Mouse (Mus musculus): ENCODE results near the gene Mybph. TPM values are rescaled to one million over a fixed set of nuclear protein-coding genes. Genes with fewer than 3 reads are reported as not detected.
"Not testable (repeated sequence)": the region's sequence is repeated elsewhere in the genome, so short reads cannot be mapped to it uniquely, and the experiment has no call there.

Gene Mybph
- polyA plus RNA-seq, 1 experiment from 2014 or later = 0.54 TPM

DNA sequence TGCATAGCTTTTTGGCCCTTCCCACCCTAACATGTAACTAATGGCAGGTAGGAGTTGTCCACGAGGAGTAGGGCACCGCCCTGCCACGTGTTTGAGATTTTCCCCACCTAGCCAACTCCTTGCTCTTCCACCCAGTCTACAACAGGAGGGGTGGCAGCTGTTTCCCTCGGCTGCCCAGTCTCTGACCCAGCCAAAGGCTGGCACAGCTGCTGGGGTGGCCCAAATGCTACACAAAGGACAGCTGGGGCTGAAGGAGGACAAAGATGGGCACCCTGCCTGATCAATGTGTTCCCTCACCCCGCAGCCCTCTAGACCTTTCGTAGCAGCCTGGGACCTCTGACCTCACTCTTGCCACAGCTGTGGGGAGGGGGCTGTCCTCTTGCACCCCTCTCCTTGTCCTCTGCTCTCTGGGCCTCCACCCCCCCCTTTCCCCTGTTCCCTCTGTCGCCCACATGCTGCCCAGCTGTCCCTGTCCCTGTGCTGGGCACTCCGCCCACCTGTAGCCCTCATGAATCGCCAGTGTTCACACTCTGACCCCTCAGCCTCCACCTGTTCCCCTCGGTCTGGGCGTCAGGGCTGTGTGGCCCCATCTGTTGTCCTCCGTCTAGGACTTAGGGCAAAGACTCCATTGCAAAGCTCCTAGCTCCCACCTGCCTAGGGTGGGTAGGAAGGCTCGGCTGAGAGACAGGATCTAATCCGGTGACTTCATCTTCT lies 51.9 kb downstream of the Mybph start:
- H3K36me3 ChIP-seq = no peaks in the 10 kb centered on the region
- peaks cover 18% of the 10 kb centered on the region for H3K4me1 ChIP-seq (replicated peaks)
- H3K4me2 ChIP-seq = no peak overlapping the region
- no peak for ATAC-seq (ENCODE audit: insufficient number of reproducible peaks, low FRiP score)
- H3K27me3 ChIP-seq (replicated peaks) = 0 out of 2 replicates have a peak, but pooled peaks cover 14% of the 10 kb centered on the region
- no peak overlapping the region for H3K9ac ChIP-seq
- 81% methylated on average over 14 of the region's 14 CpGs for WGBS
- no peak overlapping the region for H3K27ac ChIP-seq (ENCODE audit: poor library complexity, severe bottlenecking)
- no peaks in the 10 kb centered on the region for H3K9me3 ChIP-seq (replicated peaks)
- H3K4me3 ChIP-seq = no peak overlapping the region

DNA sequence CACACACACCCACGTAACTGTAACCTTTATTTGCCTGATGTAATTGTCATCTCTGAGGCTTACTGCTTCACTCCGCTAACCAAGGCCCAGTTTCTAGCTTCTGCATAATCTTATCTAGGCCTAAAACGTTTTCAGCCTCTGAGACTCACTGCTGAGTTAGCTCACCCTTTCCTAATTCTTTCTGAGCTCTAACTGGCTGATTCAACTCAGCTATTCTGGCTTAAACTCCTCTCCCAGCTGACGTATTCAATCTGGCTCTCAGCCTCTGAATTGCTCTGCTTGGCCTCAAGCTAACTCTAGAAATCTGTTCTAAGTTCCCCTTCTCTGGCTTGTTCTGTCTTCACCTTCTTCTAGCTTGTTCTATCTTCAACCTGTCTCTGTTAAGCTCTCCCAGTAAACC lies 53.3 kb downstream of the Mybph start:
- H3K4me3 ChIP-seq = no peak overlapping the region

DNA sequence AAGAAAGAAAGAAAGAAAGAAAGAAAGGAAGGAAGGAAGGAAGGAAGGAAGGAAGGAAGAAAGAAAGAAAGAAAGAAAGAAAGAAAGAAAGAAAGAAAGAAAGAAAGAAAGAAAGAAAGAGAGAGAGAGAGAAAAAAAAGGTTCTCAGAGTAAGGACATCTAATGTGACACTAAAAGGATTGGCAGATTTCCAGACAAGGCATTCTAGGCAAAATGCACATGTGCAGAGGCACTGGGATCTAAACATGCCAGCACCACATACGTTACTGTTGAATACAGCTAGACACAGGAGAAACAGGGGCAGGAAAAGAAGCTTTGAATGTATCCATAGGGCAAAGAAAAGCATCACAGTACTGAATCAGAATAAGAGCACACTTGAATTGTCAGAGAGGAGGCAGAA lies 56.4 kb downstream of the Mybph start:
- H3K36me3 ChIP-seq; H3K9ac ChIP-seq; H3K4me2 ChIP-seq; H3K4me1 ChIP-seq (replicated peaks); ATAC-seq (ENCODE audit: insufficient number of reproducible peaks, low FRiP score); H3K27ac ChIP-seq (ENCODE audit: poor library complexity, severe bottlenecking); H3K4me3 ChIP-seq; H3K9me3 ChIP-seq (replicated peaks); H3K27me3 ChIP-seq (replicated peaks): not testable (repeated sequence)
- WGBS = 71% methylated on average over 1 of the region's 1 CpGs

More for the DNA sequence above, 53.3 kb downstream of the Mybph start:
- 0 out of 2 replicates have a peak, but pooled peaks cover 11% of the 10 kb centered on the region for H3K27me3 ChIP-seq (replicated peaks)
- H3K4me1 ChIP-seq (replicated peaks) = peaks cover 14% of the 10 kb centered on the region
- ATAC-seq (ENCODE audit: insufficient number of reproducible peaks, low FRiP score) = no peak
- 36% methylated on average over 4 of the region's 4 CpGs for WGBS
- H3K9me3 ChIP-seq (replicated peaks) = no peaks in the 10 kb centered on the region
- no peaks in the 10 kb centered on the region for H3K36me3 ChIP-seq
- no peak overlapping the region; the same call in 1 of the 2 replicates for H3K9ac ChIP-seq
- H3K27ac ChIP-seq (ENCODE audit: poor library complexity, severe bottlenecking) = no peak overlapping the region
- no peak overlapping the region for H3K4me2 ChIP-seq

Other genes starting within 250 kb of the Mybph start
- 15.7 and 17.5 TPM in 2 replicates for gene Fmod, start 156.2 kb upstream of the Mybph start, polyA plus RNA-seq (2016; fragmentation: Nextera tagmentation; extraction: Ambion mirVana)
- 37.8 and 40.4 TPM in 2 replicates for gene Btg2, start 114.3 kb upstream of the Mybph start, polyA plus RNA-seq (2016; fragmentation: Nextera tagmentation; extraction: Ambion mirVana)
- gene Chit1, start 82.2 kb upstream of the Mybph start, polyA plus RNA-seq (2016; fragmentation: Nextera tagmentation; extraction: Ambion mirVana) = 0.32 and 0.49 TPM in 2 replicates
- gene Chil1, start 11.3 kb upstream of the Mybph start, polyA plus RNA-seq (2016; fragmentation: Nextera tagmentation; extraction: Ambion mirVana) = 1.2 and 1.3 TPM in 2 replicates
- gene Adora1, start 42.0 kb downstream of the Mybph start, polyA plus RNA-seq (2016; fragmentation: Nextera tagmentation; extraction: Ambion mirVana) = 7.3 and 9.3 TPM in 2 replicates
- gene Myog, start 96.5 kb downstream of the Mybph start, polyA plus RNA-seq (2016; fragmentation: Nextera tagmentation; extraction: Ambion mirVana) = 1.2 and 2.1 TPM in 2 replicates
- 17.1 and 17.3 TPM in 2 replicates for gene Ppfia4, start 139.5 kb downstream of the Mybph start, polyA plus RNA-seq (2016; fragmentation: Nextera tagmentation; extraction: Ambion mirVana)
- gene Tmem183a, start 168.5 kb downstream of the Mybph start, polyA plus RNA-seq (2016; fragmentation: Nextera tagmentation; extraction: Ambion mirVana) = 67.6 and 73.8 TPM in 2 replicates
- gene 4933406M09Rik, start 192.5 kb downstream of the Mybph start, polyA plus RNA-seq (2016; fragmentation: Nextera tagmentation; extraction: Ambion mirVana) = not detected in 2 replicates
- gene Cyb5r1, start 212.1 kb downstream of the Mybph start, polyA plus RNA-seq (2016; fragmentation: Nextera tagmentation; extraction: Ambion mirVana) = 37.6 and 38.8 TPM in 2 replicates
- 126 and 134 TPM in 2 replicates for gene Adipor1, start 221.9 kb downstream of the Mybph start, polyA plus RNA-seq (2016; fragmentation: Nextera tagmentation; extraction: Ambion mirVana)

Data from heart, embryonic 12.5 days (tissue).